Mouse (Mus musculus): ENCODE measurements at regions not wholly inside any gene's neighbourhood (a gene's known extent, or its start where the extent isn't known, plus 50 kb on each side); places are given as distances from the start of the nearest gene placed in this dataset.

DNA sequence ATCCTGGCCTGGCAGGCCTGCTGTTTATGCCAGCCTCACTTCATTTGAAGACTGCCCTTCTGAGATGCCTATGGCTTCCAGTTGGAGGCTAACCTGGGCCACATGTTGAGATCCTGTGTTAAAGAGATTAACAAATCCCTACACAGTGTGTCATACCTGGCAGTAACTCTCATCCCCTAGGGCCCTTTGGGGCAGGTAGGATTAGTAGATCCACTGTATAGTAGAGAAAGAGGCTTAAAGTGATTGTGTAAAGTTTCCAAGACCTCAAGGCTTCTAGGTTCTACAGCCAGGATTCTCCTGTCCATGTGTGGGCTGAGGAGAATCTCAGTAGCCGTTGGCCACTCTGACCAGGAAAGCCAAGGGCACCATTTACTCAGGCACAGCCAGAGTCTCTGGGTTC, 231.4 kb downstream of the Foxo1 start:
- TF ChIP-seq CTCF (IDR thresholded peaks at IDR 0.05; ENCODE audit: borderline replicate concordance, insufficient read depth, low read depth, low read length) (no peak), POLR2A (IDR thresholded peaks at IDR 0.05; ENCODE audit: borderline replicate concordance, insufficient read depth, low read length) (no peak)

All from cerebellum, adult 2 months (tissue).